Mouse (Mus musculus): ENCODE measurements at regions not wholly inside any gene's neighbourhood (a gene's known extent, or its start where the extent isn't known, plus 50 kb on each side); places are given as distances from the start of the nearest gene placed in this dataset.

DNA sequence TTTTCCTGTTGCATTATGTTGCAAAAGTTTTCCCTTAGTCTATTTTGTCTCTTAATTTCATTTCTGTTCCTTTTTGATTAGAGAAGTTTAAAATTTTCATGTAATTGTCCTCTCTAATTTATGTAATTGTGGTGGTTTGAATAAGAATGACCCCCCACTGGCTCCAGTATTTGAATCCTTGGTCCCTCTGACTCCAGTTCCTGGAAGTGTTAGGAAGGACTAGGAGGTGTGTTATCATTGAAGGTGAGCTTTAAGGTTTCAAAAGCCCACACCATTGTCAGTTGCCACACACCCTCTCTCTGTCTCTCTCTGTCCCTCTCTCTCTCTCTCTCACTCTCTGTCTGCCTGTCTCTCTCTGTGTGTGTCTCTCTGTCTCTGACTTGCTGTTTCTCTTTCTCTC, 93.6 kb upstream of the Tnr start:
- H3K4me1 ChIP-seq (replicated peaks; ENCODE audit: control insufficient read depth, insufficient read depth, low read length): no peaks in the 10 kb centered on the region
- H3K9me3 ChIP-seq (ENCODE audit: control insufficient read depth, low read length): no peaks in the 10 kb centered on the region
- no peak overlapping the region for H3K27ac ChIP-seq (ENCODE audit: low read depth, low read length)
- H3K36me3 ChIP-seq (ENCODE audit: control insufficient read depth, insufficient read depth, low read length): no peaks in the 10 kb centered on the region
- DNase-seq (ENCODE audit: low spot score): no peak
- no peaks in the 10 kb centered on the region for H3K27me3 ChIP-seq (ENCODE audit: control insufficient read depth, insufficient read depth, low read length)
- no peak overlapping the region for H3K9ac ChIP-seq (ENCODE audit: low read length)
- ATAC-seq (replicated peaks; ENCODE audit: low FRiP score): no peak
- no peak overlapping the region for H3K4me3 ChIP-seq (ENCODE audit: low read depth, low read length)
- H3K4me2 ChIP-seq (ENCODE audit: low read depth, low read length, severe bottlenecking): no peak overlapping the region

DNA sequence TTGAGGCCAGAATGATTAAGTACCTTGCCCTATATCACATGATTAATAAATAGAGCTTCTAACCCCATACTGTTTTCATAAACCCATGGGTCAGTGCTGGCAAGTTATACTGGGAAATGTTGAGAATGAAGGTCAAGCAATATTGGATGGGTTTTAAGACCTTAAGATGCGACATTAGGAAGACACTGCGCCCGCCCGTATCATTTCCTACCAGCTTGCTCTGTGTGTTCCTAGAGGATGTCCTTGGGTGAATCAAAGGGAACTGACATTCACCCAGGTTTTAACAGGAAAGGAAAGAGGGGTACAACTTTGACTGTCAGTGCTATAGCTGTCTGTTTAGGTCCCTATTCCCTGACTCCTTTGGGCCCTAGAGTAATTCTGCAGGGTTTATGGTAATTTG, 90.0 kb upstream of the Tnr start:
- Histone ChIP-seq H3K4me3 (ENCODE audit: low read depth, low read length) (no peak overlapping the region), H3K27ac (ENCODE audit: low read depth, low read length) (no peak overlapping the region)
- no peak for ATAC-seq (replicated peaks; ENCODE audit: low FRiP score)

DNA sequence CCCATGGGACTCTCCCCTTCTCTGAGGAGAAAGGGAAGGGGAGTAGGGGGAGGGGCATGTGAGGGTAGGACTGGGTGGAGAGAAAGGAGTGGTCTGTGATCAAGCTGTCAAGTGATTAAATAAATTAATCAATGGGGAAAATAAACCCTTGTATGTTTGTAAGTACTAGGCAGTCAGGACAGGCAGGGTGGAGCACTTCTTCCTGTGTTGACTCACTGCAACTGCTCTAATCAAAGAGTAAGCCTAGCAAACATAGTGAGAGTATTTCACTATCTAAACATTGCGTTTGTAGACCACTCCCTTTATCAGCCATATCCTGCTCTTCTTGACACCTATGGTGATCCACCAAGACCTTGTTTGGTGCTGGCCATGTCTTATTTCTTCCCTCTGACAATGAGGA, 82.8 kb upstream of the Tnr start:
- Histone ChIP-seq H3K27ac (ENCODE audit: low read depth, low read length) (no peak overlapping the region), H3K9me3 (ENCODE audit: control insufficient read depth, low read length) (no peaks in the 10 kb centered on the region), H3K4me1 (replicated peaks; ENCODE audit: control insufficient read depth, insufficient read depth, low read length) (no peaks in the 10 kb centered on the region), H3K27me3 (ENCODE audit: control insufficient read depth, insufficient read depth, low read length) (no peaks in the 10 kb centered on the region), H3K9ac (ENCODE audit: low read length) (no peak overlapping the region), H3K36me3 (ENCODE audit: control insufficient read depth, insufficient read depth, low read length) (no peaks in the 10 kb centered on the region), H3K4me3 (ENCODE audit: low read depth, low read length) (no peak overlapping the region), H3K4me2 (ENCODE audit: low read depth, low read length, severe bottlenecking) (no peak overlapping the region)
- 88% methylated on average over 1 of the region's 1 CpGs for WGBS
- DNase-seq (ENCODE audit: low spot score) (no peak), ATAC-seq (replicated peaks; ENCODE audit: low FRiP score) (no peak)

More for the DNA sequence above, 90.0 kb upstream of the Tnr start:
- Histone ChIP-seq H3K9me3 (ENCODE audit: control insufficient read depth, low read length) (no peaks in the 10 kb centered on the region), H3K9ac (ENCODE audit: low read length) (no peak overlapping the region), H3K4me2 (ENCODE audit: low read depth, low read length, severe bottlenecking) (no peak overlapping the region), H3K4me1 (replicated peaks; ENCODE audit: control insufficient read depth, insufficient read depth, low read length) (no peaks in the 10 kb centered on the region), H3K27me3 (ENCODE audit: control insufficient read depth, insufficient read depth, low read length) (no peaks in the 10 kb centered on the region), H3K36me3 (ENCODE audit: control insufficient read depth, insufficient read depth, low read length) (no peaks in the 10 kb centered on the region)
- WGBS: 97% methylated on average over 4 of the region's 4 CpGs
- no peak for DNase-seq (ENCODE audit: low spot score)

DNA sequence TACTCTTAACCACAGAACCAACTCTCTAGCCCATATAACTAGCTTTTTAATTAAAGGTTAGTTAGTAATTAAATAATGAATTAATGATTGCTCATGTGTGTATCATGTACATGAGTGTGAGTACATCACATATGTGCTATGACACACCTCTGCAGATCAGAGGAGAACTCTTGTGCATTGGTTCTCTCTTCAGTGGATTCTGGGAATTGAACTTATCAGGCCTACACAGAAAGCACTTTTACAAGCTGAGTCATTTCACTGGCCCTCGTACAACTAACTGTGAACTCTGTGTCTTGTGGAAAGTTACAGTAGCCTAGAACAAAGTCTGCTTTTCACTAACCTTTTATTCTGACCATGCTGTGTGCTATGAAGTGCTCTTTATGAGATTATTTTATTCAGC, 79.5 kb upstream of the Tnr start:
- Histone ChIP-seq H3K36me3 (ENCODE audit: control insufficient read depth, insufficient read depth, low read length) (no peaks in the 10 kb centered on the region), H3K9ac (ENCODE audit: low read length) (no peak overlapping the region), H3K4me2 (ENCODE audit: low read depth, low read length, severe bottlenecking) (no peak overlapping the region), H3K27me3 (ENCODE audit: control insufficient read depth, insufficient read depth, low read length) (no peaks in the 10 kb centered on the region), H3K4me1 (replicated peaks; ENCODE audit: control insufficient read depth, insufficient read depth, low read length) (no peaks in the 10 kb centered on the region), H3K4me3 (ENCODE audit: low read depth, low read length) (no peak overlapping the region), H3K27ac (ENCODE audit: low read depth, low read length) (no peak overlapping the region), H3K9me3 (ENCODE audit: control insufficient read depth, low read length) (no peaks in the 10 kb centered on the region)
- ATAC-seq (replicated peaks; ENCODE audit: low FRiP score) (no peak), DNase-seq (ENCODE audit: low spot score) (no peak)
- WGBS: 90% methylated on average over 1 of the region's 1 CpGs

DNA sequence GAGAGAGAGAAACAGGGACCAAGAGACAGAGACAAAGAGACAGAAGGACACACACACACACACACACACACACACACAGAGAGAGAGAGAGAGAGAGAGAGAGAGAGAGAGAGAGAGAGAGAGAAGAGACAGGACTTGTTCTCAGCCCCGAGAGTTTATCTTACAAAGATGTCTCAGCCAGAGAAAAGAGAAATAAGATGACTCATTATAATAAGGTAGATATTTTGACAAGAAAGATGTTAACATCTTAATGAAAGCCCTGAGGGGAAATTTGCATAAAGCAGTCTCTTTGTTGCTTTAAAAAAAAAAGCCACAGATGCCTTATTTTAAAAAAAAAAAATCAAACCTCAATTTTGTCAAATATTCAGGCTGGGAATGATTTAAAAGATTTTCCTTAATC, 78.1 kb upstream of the Tnr start:
- Histone ChIP-seq H3K27me3 (ENCODE audit: control insufficient read depth, insufficient read depth, low read length) (no peaks in the 10 kb centered on the region), H3K9me3 (ENCODE audit: control insufficient read depth, low read length) (no peaks in the 10 kb centered on the region), H3K4me1 (replicated peaks; ENCODE audit: control insufficient read depth, insufficient read depth, low read length) (no peaks in the 10 kb centered on the region), H3K4me3 (ENCODE audit: low read depth, low read length) (no peak overlapping the region), H3K36me3 (ENCODE audit: control insufficient read depth, insufficient read depth, low read length) (no peaks in the 10 kb centered on the region), H3K9ac (ENCODE audit: low read length) (no peak overlapping the region), H3K27ac (ENCODE audit: low read depth, low read length) (no peak overlapping the region), H3K4me2 (ENCODE audit: low read depth, low read length, severe bottlenecking) (no peak overlapping the region)
- ATAC-seq (replicated peaks; ENCODE audit: low FRiP score): no peak
- WGBS: 74% methylated on average over 1 of the region's 1 CpGs
- no peak for DNase-seq (ENCODE audit: low spot score)

DNA sequence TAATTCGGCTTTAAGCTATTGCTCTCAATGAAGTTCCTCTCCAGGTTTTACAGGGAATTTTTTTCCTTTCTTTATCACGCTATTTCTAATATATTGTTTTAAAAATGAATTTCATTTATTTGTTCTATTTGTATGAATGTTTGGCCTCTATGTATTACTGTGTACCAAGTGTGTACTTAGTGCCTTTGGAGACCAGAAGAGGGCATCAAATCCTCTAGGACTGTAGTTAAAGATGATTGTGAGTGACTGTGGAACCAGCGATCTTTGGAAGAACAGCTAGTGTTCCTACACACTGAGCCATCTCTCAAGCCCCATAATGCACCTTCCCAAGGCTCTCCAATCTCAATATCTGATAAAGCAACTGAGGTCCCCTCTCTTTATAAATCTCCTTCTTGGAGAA, 72.1 kb upstream of the Tnr start:
- H3K4me1 ChIP-seq (replicated peaks; ENCODE audit: control insufficient read depth, insufficient read depth, low read length): no peaks in the 10 kb centered on the region
- no peak overlapping the region for H3K4me3 ChIP-seq (ENCODE audit: low read depth, low read length)
- no peaks in the 10 kb centered on the region for H3K36me3 ChIP-seq (ENCODE audit: control insufficient read depth, insufficient read depth, low read length)
- ATAC-seq (replicated peaks; ENCODE audit: low FRiP score) (no peak), DNase-seq (ENCODE audit: low spot score) (no peak)
- no peak overlapping the region for H3K4me2 ChIP-seq (ENCODE audit: low read depth, low read length, severe bottlenecking)
- no peaks in the 10 kb centered on the region for H3K27me3 ChIP-seq (ENCODE audit: control insufficient read depth, insufficient read depth, low read length)
- H3K9ac ChIP-seq (ENCODE audit: low read length): no peak overlapping the region
- H3K27ac ChIP-seq (ENCODE audit: low read depth, low read length): no peak overlapping the region
- WGBS: 77% methylated on average over 3 of the region's 3 CpGs
- H3K9me3 ChIP-seq (ENCODE audit: control insufficient read depth, low read length): no peaks in the 10 kb centered on the region

DNA sequence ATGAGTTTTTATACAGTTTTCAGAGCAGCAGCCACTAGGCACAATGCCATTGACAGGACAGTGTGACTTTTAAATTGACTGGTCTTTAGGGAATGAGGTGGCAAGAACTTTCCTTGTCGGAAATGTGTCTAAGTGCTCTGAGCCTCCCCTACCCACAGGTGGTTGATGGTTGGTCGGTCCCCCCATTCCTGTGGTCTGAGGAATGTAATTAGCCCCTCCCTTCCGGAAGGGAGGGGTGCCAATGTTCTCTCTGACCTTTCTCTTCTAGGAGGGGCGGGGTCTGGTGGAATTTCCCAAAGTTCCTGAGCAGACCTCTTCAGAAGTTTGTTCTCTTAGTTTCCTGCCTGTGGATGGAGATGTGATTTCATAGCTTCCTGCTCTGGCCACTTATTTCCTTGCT, 62.7 kb upstream of the Tnr start:
- Histone ChIP-seq H3K9me3 (ENCODE audit: control insufficient read depth, low read length) (no peaks in the 10 kb centered on the region), H3K27me3 (ENCODE audit: control insufficient read depth, insufficient read depth, low read length) (no peaks in the 10 kb centered on the region), H3K27ac (ENCODE audit: low read depth, low read length) (no peak overlapping the region), H3K4me3 (ENCODE audit: low read depth, low read length) (no peak overlapping the region), H3K9ac (ENCODE audit: low read length) (no peak overlapping the region), H3K36me3 (ENCODE audit: control insufficient read depth, insufficient read depth, low read length) (no peaks in the 10 kb centered on the region), H3K4me2 (ENCODE audit: low read depth, low read length, severe bottlenecking) (no peak overlapping the region), H3K4me1 (replicated peaks; ENCODE audit: control insufficient read depth, insufficient read depth, low read length) (no peaks in the 10 kb centered on the region)
- 84% methylated on average over 4 of the region's 4 CpGs for WGBS
- DNase-seq (ENCODE audit: low spot score) (no peak), ATAC-seq (replicated peaks; ENCODE audit: low FRiP score) (no peak)

DNA sequence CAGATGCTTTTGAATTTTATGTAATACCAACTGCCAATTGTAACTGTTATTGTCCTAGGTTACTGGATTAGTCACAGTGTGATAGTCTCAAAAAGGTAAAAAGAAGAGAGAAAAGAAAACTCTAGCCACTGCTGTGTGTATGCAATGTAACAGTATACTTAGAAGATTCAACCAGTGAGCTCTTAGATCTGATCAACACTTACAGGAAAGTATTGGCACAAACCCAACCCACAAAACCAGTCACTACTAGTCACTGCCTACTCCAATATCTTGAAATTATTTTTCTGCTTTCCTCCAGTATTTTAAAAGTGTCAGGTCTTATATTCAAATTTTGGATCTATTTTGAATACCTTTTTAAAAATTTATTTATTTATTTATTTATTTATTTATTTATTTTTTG, 52.6 kb upstream of the Tnr start:
- H3K4me3 ChIP-seq (ENCODE audit: low read depth, low read length): no peak overlapping the region

More for the DNA sequence above, 52.6 kb upstream of the Tnr start:
- no peak overlapping the region for H3K4me2 ChIP-seq (ENCODE audit: low read depth, low read length, severe bottlenecking)
- no peak overlapping the region for H3K27ac ChIP-seq (ENCODE audit: low read depth, low read length)
- H3K36me3 ChIP-seq (ENCODE audit: control insufficient read depth, insufficient read depth, low read length): no peaks in the 10 kb centered on the region
- DNase-seq (ENCODE audit: low spot score) (no peak), ATAC-seq (replicated peaks; ENCODE audit: low FRiP score) (no peak)
- H3K4me1 ChIP-seq (replicated peaks; ENCODE audit: control insufficient read depth, insufficient read depth, low read length): no peaks in the 10 kb centered on the region
- H3K9ac ChIP-seq (ENCODE audit: low read length): no peak overlapping the region
- no peaks in the 10 kb centered on the region for H3K27me3 ChIP-seq (ENCODE audit: control insufficient read depth, insufficient read depth, low read length)
- no peaks in the 10 kb centered on the region for H3K9me3 ChIP-seq (ENCODE audit: control insufficient read depth, low read length)

Measured in forebrain, embryonic 11.5 days (tissue).